7 mouse cellular contexts compared by ENCODE assay signal in the genomic region with DNA sequence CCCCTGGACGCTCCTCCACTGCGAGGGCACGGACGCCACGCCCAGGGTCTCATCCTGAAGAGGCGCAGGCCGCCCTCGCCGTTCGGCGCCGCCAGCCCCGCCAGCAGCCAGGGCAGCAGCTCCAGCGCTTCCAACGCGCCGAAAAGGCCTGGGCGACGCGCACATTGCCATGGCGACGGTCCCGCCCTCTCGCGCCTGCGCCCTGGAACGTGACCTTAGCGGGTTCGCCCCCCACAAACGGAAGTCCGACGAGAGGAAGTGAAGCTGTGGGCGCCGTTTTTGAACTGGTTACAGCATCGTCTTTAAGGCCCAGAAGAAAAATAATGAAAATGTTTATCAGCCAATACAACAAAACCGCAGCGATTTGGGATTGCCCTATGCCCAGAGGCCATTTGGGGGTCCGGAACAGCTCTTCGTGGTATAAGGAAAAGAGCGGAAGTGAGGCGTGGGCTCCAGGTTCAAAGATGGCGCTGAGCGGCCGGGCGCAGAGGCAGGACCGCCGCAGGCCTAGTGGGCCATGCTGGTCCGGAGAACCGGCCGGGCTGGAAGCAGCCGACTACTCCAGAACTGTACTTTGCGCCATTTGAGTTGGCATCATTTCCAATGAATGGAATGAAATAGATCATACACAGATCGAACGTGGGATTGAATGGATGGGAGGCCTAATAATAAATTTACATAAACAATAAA. TPM values are rescaled to one million over a fixed set of nuclear protein-coding genes. Genes with fewer than 3 reads are reported as not detected.
DNase-seq lines count a peak whose midpoint lies in the region; ATAC-seq lines count a peak whose summit lies in the region.

A gene (minus strand): TSS at position 183 of the 690 bp plus-strand sequence.

- H3K4me2 ChIP-seq in intestine, embryonic 16.5 days (ENCODE audit: low read depth, low read length), result peak within 1 kb of the TSS; percentile 64
- peak within 1 kb of the TSS; percentile 58 for H3K4me2 ChIP-seq in midbrain, embryonic 11.5 days

- peak; percentile 99 for DNase-seq in adrenal gland, adult 18-20 months (ENCODE audit: low spot score in 2 of 2)
- peak; percentile 98 for DNase-seq in embryo, embryonic 11 days
- peak; percentile 98 for DNase-seq in gastrocnemius, postnatal 36 days
- peak; percentile 98 to 99 for DNase-seq in left cerebral cortex, postnatal 36 days (ENCODE audit: low spot score in 2 of 2)
- peak; percentile 100 for DNase-seq in midbrain, embryonic 11.5 days (ENCODE audit: low spot score, missing footprints)
- peak; percentile 93 for DNase-seq in skeletal muscle tissue, adult 2 months (ENCODE audit: low read depth, low spot score)

- intact Hi-C loops in gastrocnemius, postnatal 36 days (cut with DNase I), result no loop called here
- intact Hi-C loops in left cerebral cortex, postnatal 36 days (cut with DNase I), result loop anchor here (1.0 kb wide), 1 partner anchor 17 kb away; no protein-coding TSS in a partner anchor

- no peaks in the 10 kb centered on the region for H3K36me3 ChIP-seq in intestine, embryonic 16.5 days (ENCODE audit: control insufficient read depth, insufficient read depth, low read length)
- H3K36me3 ChIP-seq in midbrain, embryonic 11.5 days (ENCODE audit: control insufficient read depth, insufficient read depth, low read length), result no peaks in the 10 kb centered on the region

- peak within 1 kb of the TSS; percentile 76 for H3K9ac ChIP-seq in intestine, embryonic 16.5 days (ENCODE audit: low read depth, low read length)
- peak within 1 kb of the TSS; percentile 77 for H3K9ac ChIP-seq in midbrain, embryonic 11.5 days (ENCODE audit: low read length)

- H3K4me1 ChIP-seq in intestine, embryonic 16.5 days (ENCODE audit: control insufficient read depth, insufficient read depth, low read length), result no peaks in the 10 kb centered on the region
- no peaks in the 10 kb centered on the region for H3K4me1 ChIP-seq in midbrain, embryonic 11.5 days (ENCODE audit: control insufficient read depth, insufficient read depth, low read length)

- no peaks in the 10 kb centered on the region; the same call in 1 of the 2 replicates for H3K27me3 ChIP-seq in intestine, embryonic 16.5 days (replicated peaks; ENCODE audit: control insufficient read depth, insufficient read depth, low read length)
- H3K27me3 ChIP-seq in midbrain, embryonic 11.5 days (ENCODE audit: control insufficient read depth, insufficient read depth, low read length), result no peaks in the 10 kb centered on the region

- peak within 1 kb of the TSS; percentile 70 for H3K4me3 ChIP-seq in intestine, embryonic 16.5 days (ENCODE audit: low read length)
- H3K4me3 ChIP-seq in midbrain, embryonic 11.5 days (ENCODE audit: low read depth, low read length), result peak within 1 kb of the TSS; percentile 49

- peak within 1 kb of the TSS; percentile 94 for H3K27ac ChIP-seq in intestine, embryonic 16.5 days (ENCODE audit: low read length)
- peak within 1 kb of the TSS; percentile 91 for H3K27ac ChIP-seq in midbrain, embryonic 11.5 days (ENCODE audit: low read depth, low read length)

- peak; percentile 97 for ATAC-seq in intestine, embryonic 16.5 days
- ATAC-seq in midbrain, embryonic 11.5 days (ENCODE audit: low FRiP score), result peak; percentile 95

- WGBS in intestine, embryonic 16.5 days, result under 1% methylated on average over 54 of the region's 54 CpGs
- 1% methylated on average over 54 of the region's 54 CpGs for WGBS in midbrain, embryonic 11.5 days

- no peaks in the 10 kb centered on the region for H3K9me3 ChIP-seq in intestine, embryonic 16.5 days (ENCODE audit: control insufficient read depth, low read length)
- H3K9me3 ChIP-seq in midbrain, embryonic 11.5 days (ENCODE audit: control insufficient read depth, low read length), result no peaks in the 10 kb centered on the region

RNA-seq across cellular contexts. Expression of the gene that starts here (rescaled TPM):
- 10 to 100 TPM; 15.9 to 18.3 TPM for total RNA-seq in adrenal gland, adult 18-20 months (2021)
- 1 to 10 TPM; 3.9 to 4.1 TPM for total RNA-seq in gastrocnemius, postnatal 36 days (2021)
- polyA plus RNA-seq in intestine, embryonic 16.5 days (2015; fragmentation: Nextera tagmentation; extraction: Ambion mirVana), result 19.7 and 21.9 TPM in 2 replicates
- total RNA-seq in left cerebral cortex, postnatal 36 days (2021), result 10 to 100 TPM; 38.6 to 40.8 TPM
- polyA plus RNA-seq in midbrain, embryonic 11.5 days (2014; fragmentation: Nextera tagmentation; extraction: Ambion mirVana), result 25.5 and 25.9 TPM in 2 replicates

Comparison
In these comparisons a context has a peak if more than half of its experiments do, and no peak if none do; other contexts are left out.
1. Peak in every context shown above with its lines: DNase-seq, ATAC-seq, H3K4me3 ChIP-seq and H3K27ac ChIP-seq.